Mouse (Mus musculus) limb, embryonic 12.5 days (tissue): Measurements from ENCODE around the gene Arhgap23. TPM values are rescaled to one million over a fixed set of nuclear protein-coding genes. Genes with fewer than 3 reads are reported as not detected.
A peak's percentile ranks its signal among the peaks of the same experiment; 100 is the strongest.

Experiments used
- ATAC-seq: fragments of 200-750 bp; cut with Nextera tagmentation; 2 replicates; pipeline ENCODE4 v1.8.0; 2017; ENCODE audit warnings: low read depth, moderate TSS enrichment; ENCODE audit not compliant: insufficient number of reproducible peaks, insufficient read depth, low FRiP score, low TSS enrichment
- H3K27ac ChIP-seq: fragments of 300-500 bp; sonication (generic); 2 replicates; pipeline ENCODE4 v1.5.1; 2016; ENCODE audit warnings: mild to moderate bottlenecking, moderate library complexity
- H3K27me3 ChIP-seq: fragments of 300-500 bp; sonication (generic); 2 replicates; pipeline ENCODE4 v1.6.1; 2016; ENCODE audit warnings: mild to moderate bottlenecking, moderate library complexity
- H3K36me3 ChIP-seq: fragments of 300-500 bp; sonication (generic); 2 replicates; pipeline ENCODE4 v1.6.1; 2016; ENCODE audit warnings: mild to moderate bottlenecking, moderate library complexity
- H3K4me1 ChIP-seq: fragments of 300-500 bp; sonication (generic); replicated peaks from 2 replicates; pipeline ENCODE4 v1.6.1; 2016
- H3K4me2 ChIP-seq: fragments of 300-500 bp; sonication (generic); 2 replicates; pipeline ENCODE4 v1.6.1; 2016; ENCODE audit warnings: mild to moderate bottlenecking, moderate library complexity
- H3K4me3 ChIP-seq: fragments of 300-500 bp; sonication (generic); replicated peaks from 2 replicates; pipeline ENCODE4 v1.5.1; 2016; ENCODE audit warnings: mild to moderate bottlenecking
- H3K9ac ChIP-seq: fragments of 300-500 bp; sonication (generic); replicated peaks from 2 replicates; pipeline ENCODE4 v1.6.1; 2016; ENCODE audit warnings: mild to moderate bottlenecking, moderate library complexity
- H3K9me3 ChIP-seq: fragments of 300-500 bp; sonication (generic); 2 replicates; pipeline ENCODE4 v1.6.1; 2016; ENCODE audit warnings: mild to moderate bottlenecking, moderate library complexity
- WGBS: fragments of 180-500 bp; shearing (Covaris S2); methylation state at CpG from one replicate; pipeline ENCODE4 v1.1.7; 2016; 5-methylcytosine and 5-hydroxymethylcytosine counted together
- polyA plus RNA-seq: library from polyadenylated mRNA; unstranded; fragments of >200 nt; fragmentation: Nextera tagmentation; extraction: Ambion mirVana; gene quantifications from 2 replicates; pipeline ENCODE4 v1.2.1, GENCODE M21; 2016

Gene Arhgap23
- polyA plus RNA-seq, 1 experiment from 2014 or later, result 7.4 TPM

DNA sequence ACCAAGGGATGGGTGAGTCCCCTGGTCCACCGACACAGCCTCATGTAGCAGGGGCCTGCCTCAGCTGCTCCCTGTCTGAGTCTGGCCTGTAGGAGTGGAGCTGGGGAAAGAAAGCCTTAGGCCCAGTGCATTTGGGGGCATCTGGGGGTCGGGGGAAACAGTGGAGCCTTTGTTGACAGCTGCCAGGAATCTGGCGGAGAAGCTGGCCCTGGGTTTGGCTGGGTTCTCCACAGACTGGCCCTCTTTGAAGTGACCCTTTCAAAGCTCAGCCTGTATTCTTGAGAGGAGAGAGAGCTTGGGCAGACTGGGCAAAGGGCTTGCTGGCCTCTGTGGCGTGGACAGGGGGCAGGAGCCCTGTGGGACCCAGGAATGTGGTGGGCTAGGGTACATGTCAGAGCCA is 7.2 kb downstream of the Arhgap23 start:
- ATAC-seq, result no peak
- no peak overlapping the region for H3K9ac ChIP-seq
- no peaks in the 10 kb centered on the region for H3K9me3 ChIP-seq
- H3K36me3 ChIP-seq, result no peaks in the 10 kb centered on the region
- no peaks in the 10 kb centered on the region for H3K27me3 ChIP-seq
- H3K4me3 ChIP-seq, result no peak overlapping the region
- WGBS, result 50% methylated on average over 4 of the region's 4 CpGs
- H3K4me2 ChIP-seq, result no peak overlapping the region
- H3K27ac ChIP-seq, result peak overlapping the region; percentile 83
- peaks cover 45% of the 10 kb centered on the region for H3K4me1 ChIP-seq

DNA sequence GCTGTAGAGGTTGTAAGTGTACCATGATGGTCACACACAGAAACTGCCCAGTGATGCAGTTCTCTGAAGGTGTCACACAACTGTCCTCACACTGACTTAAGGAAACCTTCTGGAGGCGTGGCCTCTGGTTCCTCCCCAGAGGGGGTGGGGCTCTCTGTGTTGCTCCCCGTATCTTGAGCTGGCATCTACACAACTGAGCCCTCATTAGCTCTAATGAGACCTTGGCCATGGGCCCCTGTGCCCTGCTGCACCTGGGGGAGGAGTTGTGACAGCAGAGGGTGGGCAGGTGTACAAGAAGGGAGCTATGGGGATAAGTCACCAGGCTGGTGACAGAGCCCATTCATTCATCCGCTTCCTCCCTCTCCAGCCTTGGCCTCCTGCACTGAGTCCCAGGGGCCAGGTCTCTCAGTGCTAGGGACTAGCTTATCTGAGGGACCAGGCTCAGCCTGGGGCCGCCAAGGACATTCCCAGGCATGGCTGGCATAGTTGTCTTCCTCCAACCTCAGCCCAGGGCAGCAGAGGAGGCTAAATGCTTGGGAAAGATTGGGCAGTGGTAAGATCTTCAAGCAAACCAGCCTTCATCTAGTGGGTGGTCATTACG is 8.9 kb downstream of the Arhgap23 start:
- WGBS, result 66% methylated on average over 5 of the region's 5 CpGs
- H3K9ac ChIP-seq, result 0 out of 2 replicates have a peak overlapping the region, but pooled peaks have one; percentile 9
- H3K4me1 ChIP-seq, result peaks cover 46% of the 10 kb centered on the region
- H3K27ac ChIP-seq, result no peak overlapping the region
- ATAC-seq, result no peak
- H3K27me3 ChIP-seq, result no peaks in the 10 kb centered on the region
- no peak overlapping the region for H3K4me2 ChIP-seq
- H3K4me3 ChIP-seq, result no peak overlapping the region
- no peaks in the 10 kb centered on the region for H3K36me3 ChIP-seq
- H3K9me3 ChIP-seq, result no peaks in the 10 kb centered on the region

DNA sequence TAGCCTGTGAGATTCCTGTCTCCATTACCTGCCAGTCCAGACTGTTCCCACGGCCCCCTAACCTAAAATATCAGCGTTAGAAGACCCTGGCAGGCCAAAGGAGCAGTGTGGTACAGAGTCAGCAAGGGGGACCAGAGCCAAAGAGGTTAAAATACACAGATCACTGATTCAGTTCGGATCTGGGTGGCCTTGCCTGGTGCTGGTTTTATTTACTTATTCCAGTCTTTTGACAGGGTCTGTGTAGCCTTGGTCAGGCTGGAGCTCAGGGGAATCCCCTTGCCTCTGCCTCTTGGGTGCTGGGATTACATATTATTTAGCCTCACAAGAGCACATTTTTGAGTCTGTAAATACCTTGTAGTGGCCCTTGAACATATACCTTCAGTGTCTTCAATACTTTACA is 9.5 kb downstream of the Arhgap23 start:
- Histone ChIP-seq H3K4me1 (peaks cover 48% of the 10 kb centered on the region), H3K4me3 (no peak overlapping the region), H3K9me3 (no peaks in the 10 kb centered on the region), H3K4me2 (no peak overlapping the region), H3K9ac (no peak overlapping the region), H3K27ac (no peak overlapping the region), H3K27me3 (no peaks in the 10 kb centered on the region), H3K36me3 (no peaks in the 10 kb centered on the region)
- no peak for ATAC-seq
- WGBS, result 67% methylated on average over 3 of the region's 3 CpGs

DNA sequence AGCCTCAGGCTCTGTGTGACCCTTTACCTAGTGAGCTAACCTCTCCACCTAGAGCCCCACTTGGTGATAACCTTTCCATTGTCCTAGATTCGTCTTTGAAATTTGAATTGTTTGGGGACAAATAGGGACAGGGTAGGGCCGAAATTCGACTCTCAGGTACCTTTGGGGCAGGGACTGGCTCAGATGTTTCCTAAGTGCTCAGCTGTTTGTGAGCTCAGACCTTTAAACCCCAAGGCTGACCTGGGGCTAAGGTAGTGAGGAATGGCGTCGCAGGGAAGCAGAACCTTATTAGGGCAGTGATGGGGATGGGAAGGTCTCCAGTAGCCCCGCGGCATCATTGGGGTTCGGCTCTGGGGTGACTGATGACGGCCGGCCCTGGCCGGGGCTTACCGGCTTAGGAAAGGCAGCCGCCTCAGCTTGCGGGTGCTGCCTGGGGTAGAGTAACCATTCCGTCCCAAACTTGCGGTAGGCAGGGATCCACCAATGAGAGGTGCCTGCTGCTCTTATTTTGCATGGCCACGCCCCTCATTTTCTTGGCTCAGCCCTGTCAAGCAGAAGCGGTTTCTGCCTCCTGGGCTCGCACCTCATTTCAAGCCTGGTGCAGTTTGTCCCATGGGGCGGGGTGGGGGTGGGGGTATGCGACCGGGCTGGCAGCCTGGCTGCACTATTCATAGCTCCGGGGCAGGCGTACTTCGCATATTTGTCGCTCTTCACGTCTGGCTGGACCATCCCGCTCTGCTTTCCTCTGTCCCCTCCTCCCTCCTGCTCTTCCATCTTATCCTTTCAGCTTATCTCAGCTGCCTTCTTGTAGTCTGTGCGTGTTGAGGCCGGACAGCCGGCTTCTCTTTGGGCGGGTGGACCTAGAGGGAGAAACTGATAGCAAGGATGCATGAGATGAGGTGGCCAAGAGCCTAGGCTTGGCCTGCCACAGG is 12.7 kb downstream of the Arhgap23 start:
- H3K9me3 ChIP-seq, result no peaks in the 10 kb centered on the region
- H3K9ac ChIP-seq, result peak overlapping the region; percentile 52
- H3K4me3 ChIP-seq, result peak overlapping the region; percentile 35
- WGBS, result 2% methylated on average over 32 of the region's 32 CpGs
- peak overlapping the region; percentile 63 for H3K4me2 ChIP-seq
- H3K27me3 ChIP-seq, result no peaks in the 10 kb centered on the region; the same call in 1 of the 2 replicates
- no peaks in the 10 kb centered on the region for H3K36me3 ChIP-seq
- H3K27ac ChIP-seq, result peak overlapping the region; percentile 76
- peak; percentile 78 for ATAC-seq
- H3K4me1 ChIP-seq, result peaks cover 36% of the 10 kb centered on the region

DNA sequence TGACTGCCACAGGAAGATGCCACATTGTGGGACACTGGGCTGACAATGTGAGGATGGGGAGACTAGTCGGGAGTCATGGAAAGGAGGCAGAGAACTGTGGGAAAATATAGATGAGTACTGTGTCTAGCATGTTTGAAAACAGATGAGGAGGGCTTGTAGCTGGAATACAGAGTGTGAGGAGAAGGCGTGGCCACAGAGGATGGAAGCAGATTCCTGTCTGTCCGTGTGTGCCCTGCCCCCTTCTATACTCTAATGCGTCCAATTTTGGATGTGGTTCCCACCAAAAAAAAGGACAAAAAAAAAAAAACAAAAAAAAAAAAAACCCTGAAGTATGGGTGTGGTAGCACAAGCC is 13.4 kb downstream of the Arhgap23 start:
- Histone ChIP-seq H3K4me1 (peaks cover 36% of the 10 kb centered on the region), H3K4me2 (peak overlapping the region; percentile 63), H3K27ac (peak overlapping the region; percentile 76; the same call in 1 of the 2 replicates), H3K27me3 (no peaks in the 10 kb centered on the region; the same call in 1 of the 2 replicates), H3K36me3 (no peaks in the 10 kb centered on the region), H3K4me3 (peak overlapping the region; percentile 35; the same call in 1 of the 2 replicates), H3K9me3 (no peaks in the 10 kb centered on the region), H3K9ac (peak overlapping the region; percentile 18)
- ATAC-seq, result no peak
- WGBS, result 55% methylated on average over 4 of the region's 4 CpGs

DNA sequence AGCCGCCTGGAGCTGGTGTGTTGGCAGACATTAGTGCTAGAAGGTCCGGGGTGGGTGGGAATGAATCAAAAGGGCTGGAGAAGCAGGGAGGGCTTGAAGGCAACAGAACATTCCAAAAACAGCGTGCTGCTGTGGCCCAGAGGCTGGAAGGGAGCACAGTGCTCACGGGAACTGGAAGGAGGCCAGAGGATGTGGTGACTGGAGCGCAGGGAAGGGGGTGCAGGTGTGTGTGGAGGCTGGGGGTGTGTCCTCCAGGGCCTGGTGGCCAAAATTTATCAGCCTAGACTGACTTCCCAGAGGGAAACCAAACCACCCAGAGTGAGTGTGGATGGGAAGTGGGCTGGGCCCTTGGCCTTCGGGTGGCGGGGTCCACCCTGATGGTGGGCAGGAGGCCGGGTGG is 14.3 kb downstream of the Arhgap23 start:
- H3K4me2 ChIP-seq, result no peak overlapping the region
- no peak overlapping the region for H3K9ac ChIP-seq
- no peaks in the 10 kb centered on the region for H3K9me3 ChIP-seq
- H3K27me3 ChIP-seq, result no peaks in the 10 kb centered on the region; the same call in 1 of the 2 replicates
- no peak overlapping the region for H3K4me3 ChIP-seq
- no peak for ATAC-seq
- 0 out of 2 replicates have a peak overlapping the region, but pooled peaks have one; percentile 35 for H3K27ac ChIP-seq
- no peaks in the 10 kb centered on the region for H3K36me3 ChIP-seq
- peaks cover 29% of the 10 kb centered on the region for H3K4me1 ChIP-seq
- 79% methylated on average over 8 of the region's 8 CpGs for WGBS

DNA sequence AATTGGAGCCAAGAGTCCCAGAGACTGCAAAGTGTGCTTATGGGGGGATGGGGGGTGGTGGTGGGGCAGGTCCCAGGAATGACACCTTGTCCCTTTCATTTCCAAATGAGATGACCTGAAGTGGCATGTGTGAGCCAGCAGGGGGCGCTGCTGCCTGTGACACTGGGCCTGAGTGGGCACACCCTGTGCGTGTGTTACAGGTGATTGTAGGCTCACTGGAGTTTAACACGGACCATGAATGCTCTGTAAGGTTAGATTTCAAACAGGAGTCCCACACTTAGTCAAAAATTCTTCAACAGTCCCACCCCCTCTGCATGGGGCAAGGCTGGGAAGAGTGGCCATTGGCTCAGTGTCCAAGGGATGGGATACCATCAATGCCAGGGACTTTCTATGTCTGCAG is 16.7 kb downstream of the Arhgap23 start:
- no peak overlapping the region for H3K9ac ChIP-seq
- 10% methylated on average over 3 of the region's 3 CpGs for WGBS

DNA sequence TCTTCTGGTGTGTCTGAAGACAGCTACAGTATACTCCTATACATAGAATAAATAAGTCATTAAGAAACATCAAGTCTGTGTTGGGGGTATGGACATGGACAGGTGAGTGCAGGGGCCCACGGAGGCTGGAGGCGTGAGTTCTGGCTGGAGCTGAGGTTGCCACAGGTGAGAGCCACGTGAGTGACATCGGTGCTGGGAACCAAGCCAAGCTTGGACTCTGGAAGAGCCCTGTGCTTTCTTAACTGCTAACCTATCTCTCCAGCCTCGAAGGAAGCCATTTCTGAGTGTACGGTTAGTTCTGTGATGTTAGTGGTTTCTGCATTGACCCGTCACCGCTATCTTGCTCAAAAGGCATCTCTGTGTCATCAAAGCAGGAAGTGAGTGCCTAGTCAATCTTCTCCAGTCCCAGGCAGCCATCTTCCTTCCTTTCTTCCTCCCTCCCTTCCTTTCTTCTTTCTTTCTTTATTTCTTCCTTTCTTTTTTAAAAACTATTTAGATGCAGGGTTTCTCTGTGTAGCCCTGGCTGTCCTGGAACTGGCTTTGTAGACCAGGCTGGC is 17.7 kb downstream of the Arhgap23 start:
- H3K4me1 ChIP-seq, result peaks cover 46% of the 10 kb centered on the region
- 85% methylated on average over 8 of the region's 8 CpGs for WGBS
- ATAC-seq, result no peak

More for the DNA sequence above, 16.7 kb downstream of the Arhgap23 start:
- Histone ChIP-seq H3K9me3 (no peaks in the 10 kb centered on the region), H3K4me3 (no peak overlapping the region), H3K27ac (no peak overlapping the region), H3K4me1 (peaks cover 48% of the 10 kb centered on the region), H3K27me3 (no peaks in the 10 kb centered on the region; the same call in 1 of the 2 replicates), H3K4me2 (no peak overlapping the region), H3K36me3 (no peaks in the 10 kb centered on the region)
- ATAC-seq, result no peak

DNA sequence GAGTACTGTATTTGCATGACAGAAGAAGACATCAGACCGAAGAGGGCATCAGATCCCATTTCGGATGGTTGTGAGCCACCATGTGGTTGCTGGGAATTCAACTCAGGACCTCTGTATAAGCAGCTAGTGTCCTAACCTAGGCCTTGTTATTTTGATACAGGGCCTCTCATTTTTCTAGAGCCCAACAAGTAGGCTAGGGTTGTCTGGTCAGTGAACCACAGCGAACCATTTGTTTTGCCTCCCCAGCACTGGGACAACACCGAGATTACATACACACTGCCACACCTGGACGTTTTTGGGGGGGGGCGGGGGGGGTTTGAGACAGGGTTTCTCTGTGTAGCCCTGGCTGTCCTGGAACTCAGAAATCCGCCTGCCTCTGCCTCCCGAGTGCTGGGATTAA is 18.8 kb downstream of the Arhgap23 start:
- WGBS, result 86% methylated on average over 8 of the region's 8 CpGs

More for the DNA sequence above, 17.7 kb downstream of the Arhgap23 start:
- Histone ChIP-seq H3K9me3 (no peaks in the 10 kb centered on the region), H3K27ac (no peak overlapping the region), H3K4me3 (no peak overlapping the region), H3K36me3 (no peaks in the 10 kb centered on the region), H3K4me2 (no peak overlapping the region), H3K27me3 (no peaks in the 10 kb centered on the region; the same call in 1 of the 2 replicates), H3K9ac (no peak overlapping the region)

DNA sequence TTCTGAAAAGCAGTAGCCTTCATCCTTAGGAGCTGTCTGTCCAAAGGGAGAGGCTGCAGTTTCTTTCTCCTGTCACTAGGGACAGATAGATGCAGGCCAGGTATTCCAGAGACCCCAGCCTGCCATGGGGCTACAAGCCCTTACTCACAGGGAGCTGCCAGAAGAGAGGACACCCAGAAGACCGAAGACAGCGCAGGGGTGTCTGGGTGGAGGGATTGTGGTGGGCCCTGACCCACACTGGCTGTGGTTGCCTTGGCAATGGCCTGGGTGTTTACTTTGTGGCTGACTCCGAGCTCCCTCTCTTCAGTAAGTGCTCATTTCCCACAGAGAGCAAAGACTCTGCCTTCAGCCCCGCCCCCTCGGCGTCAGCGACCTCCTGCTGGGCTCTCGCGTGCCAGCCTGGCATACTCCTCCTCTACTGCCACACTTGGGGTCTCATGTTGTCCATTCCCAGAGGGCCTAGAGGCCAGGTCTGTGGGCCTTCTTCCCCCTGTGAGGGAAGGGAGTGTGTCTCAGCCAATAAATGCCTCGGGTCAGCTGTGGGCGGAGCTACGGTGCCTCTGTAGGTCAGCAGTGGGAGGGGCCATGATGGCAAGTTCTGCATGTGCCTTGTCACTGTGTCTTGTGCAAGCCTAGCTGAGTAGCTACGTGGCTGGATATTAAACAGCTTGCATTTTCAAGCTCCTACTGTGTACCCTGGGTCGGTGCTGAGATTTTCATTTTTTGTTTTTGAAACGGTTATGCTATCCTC is 19.5 kb downstream of the Arhgap23 start:
- Histone ChIP-seq H3K4me3 (peak overlapping the region; percentile 39), H3K9ac (peak overlapping the region; percentile 23; the same call in 1 of the 2 replicates), H3K4me1 (peaks cover 49% of the 10 kb centered on the region), H3K27ac (peak overlapping the region; percentile 78), H3K4me2 (peak overlapping the region; percentile 53), H3K9me3 (no peaks in the 10 kb centered on the region), H3K36me3 (no peaks in the 10 kb centered on the region), H3K27me3 (peaks cover 8% of the 10 kb centered on the region)
- peak; percentile 32 for ATAC-seq
- 4% methylated on average over 15 of the region's 15 CpGs for WGBS

More for the DNA sequence above, 18.8 kb downstream of the Arhgap23 start:
- no peak overlapping the region for H3K9ac ChIP-seq
- H3K36me3 ChIP-seq, result no peaks in the 10 kb centered on the region
- no peak overlapping the region for H3K4me2 ChIP-seq
- H3K4me1 ChIP-seq, result peaks cover 49% of the 10 kb centered on the region
- H3K4me3 ChIP-seq, result no peak overlapping the region
- peaks cover under 1% of the 10 kb centered on the region; the same call in 1 of the 2 replicates for H3K27me3 ChIP-seq
- no peaks in the 10 kb centered on the region for H3K9me3 ChIP-seq
- ATAC-seq, result no peak
- no peak overlapping the region for H3K27ac ChIP-seq
